Mouse (Mus musculus): ENCODE results near the gene Pcgf2. TPM values are rescaled to one million over a fixed set of nuclear protein-coding genes. Genes with fewer than 3 reads are reported as not detected.
"Not testable (repeated sequence)": the region's sequence is repeated elsewhere in the genome, so short reads cannot be mapped to it uniquely, and the experiment has no call there.

Gene Pcgf2
- total RNA-seq, 1 experiment from 2014 or later, result 1.5 TPM

DNA sequence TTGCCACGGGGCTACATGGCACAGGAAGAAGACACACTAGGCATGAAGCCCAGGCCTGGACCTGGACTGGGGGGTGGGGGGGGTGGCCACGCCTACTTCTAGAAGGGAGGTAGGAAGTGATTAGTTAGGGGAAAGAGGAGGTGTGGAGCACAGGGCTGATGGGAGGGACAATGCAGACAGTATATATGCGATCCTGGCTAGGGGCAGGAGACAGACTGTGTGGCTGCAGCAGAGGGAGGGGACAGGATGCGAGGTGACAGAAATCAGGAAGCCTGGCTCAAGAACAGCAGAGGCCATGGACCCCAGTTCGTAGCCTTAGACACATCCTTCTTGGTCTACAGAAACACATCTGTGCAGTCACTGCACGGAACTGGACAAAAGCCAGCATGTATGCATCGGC lies 23.4 kb upstream of the Pcgf2 start:
- peak; percentile 42 to 44; a peak in 3 of 4 replicates for ATAC-seq (replicated peaks in 1 of 2; ENCODE audit: insufficient read depth in 1 of 2, low FRiP score in 2 of 2, low TSS enrichment in 1 of 2, low read depth in 1 of 2, poor library complexity in 2 of 2, severe bottlenecking in 2 of 2)

GRCm38 (mm10) chr11:97721338-97721737 lies 21.0 kb upstream of the Pcgf2 start:
- no peak for ATAC-seq (replicated peaks in 1 of 2; ENCODE audit: insufficient read depth in 1 of 2, low FRiP score in 2 of 2, low TSS enrichment in 1 of 2, low read depth in 1 of 2, poor library complexity in 2 of 2, severe bottlenecking in 2 of 2)

GRCm38 (mm10) chr11:97719041-97719440 lies 18.7 kb upstream of the Pcgf2 start:
- no peak for ATAC-seq (replicated peaks in 1 of 2; ENCODE audit: insufficient read depth in 1 of 2, low FRiP score in 2 of 2, low TSS enrichment in 1 of 2, low read depth in 1 of 2, poor library complexity in 2 of 2, severe bottlenecking in 2 of 2)

GRCm38 (mm10) chr11:97718281-97718860 lies 18.1 kb upstream of the Pcgf2 start:
- ATAC-seq (replicated peaks in 1 of 2; ENCODE audit: insufficient read depth in 1 of 2, low FRiP score in 2 of 2, low TSS enrichment in 1 of 2, low read depth in 1 of 2, poor library complexity in 2 of 2, severe bottlenecking in 2 of 2), result peak; percentile 50 to 67

DNA sequence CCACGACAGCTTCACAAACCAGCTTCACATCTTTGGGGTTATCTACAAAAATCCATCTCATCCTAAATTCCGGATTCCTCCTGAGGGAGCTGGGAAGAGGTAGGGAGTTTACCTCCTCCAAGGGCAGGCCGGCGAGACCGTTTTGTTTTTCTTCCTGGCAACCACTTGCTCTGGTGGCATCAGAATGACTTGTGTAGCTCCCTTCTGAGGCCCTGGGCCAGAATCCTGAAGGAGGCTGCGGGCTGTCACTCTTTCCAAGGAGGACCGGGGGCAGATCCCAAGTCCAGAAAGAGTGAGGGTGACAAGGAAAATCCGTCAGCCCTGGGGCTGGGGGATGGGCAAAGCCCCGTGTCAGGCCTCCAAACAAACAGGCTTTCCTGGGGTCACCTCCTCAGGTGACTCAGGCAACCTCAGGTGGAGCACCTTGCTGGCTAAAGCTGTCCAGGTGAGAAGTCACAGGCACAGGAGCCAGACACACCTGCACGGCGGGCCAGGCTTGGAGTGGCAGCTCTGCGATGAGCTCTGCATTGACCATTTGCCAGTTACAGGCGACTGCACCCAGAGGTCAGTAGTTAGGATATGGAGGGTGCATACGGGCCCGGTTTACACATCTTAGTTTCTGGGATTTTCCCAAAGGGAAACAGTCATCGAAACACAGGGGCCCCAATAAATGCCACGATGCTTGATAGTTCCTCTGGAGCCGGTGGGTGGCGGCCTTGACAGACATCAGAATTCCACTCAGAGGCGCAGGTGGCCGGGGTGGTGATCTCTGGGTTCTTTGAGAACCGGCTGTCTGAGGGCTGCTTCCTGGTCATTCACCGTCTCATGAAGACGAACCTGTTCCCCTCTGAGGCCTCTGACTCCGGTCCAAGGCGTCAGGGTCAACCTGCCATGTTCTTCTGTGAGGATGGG lies 17.3 kb upstream of the Pcgf2 start:
- no peak for ATAC-seq (replicated peaks in 1 of 2; ENCODE audit: insufficient read depth in 1 of 2, low FRiP score in 2 of 2, low TSS enrichment in 1 of 2, low read depth in 1 of 2, poor library complexity in 2 of 2, severe bottlenecking in 2 of 2)

GRCm38 (mm10) chr11:97716021-97716420 lies 15.7 kb upstream of the Pcgf2 start:
- ATAC-seq (replicated peaks in 1 of 2; ENCODE audit: insufficient read depth in 1 of 2, low FRiP score in 2 of 2, low TSS enrichment in 1 of 2, low read depth in 1 of 2, poor library complexity in 2 of 2, severe bottlenecking in 2 of 2), result no peak

DNA sequence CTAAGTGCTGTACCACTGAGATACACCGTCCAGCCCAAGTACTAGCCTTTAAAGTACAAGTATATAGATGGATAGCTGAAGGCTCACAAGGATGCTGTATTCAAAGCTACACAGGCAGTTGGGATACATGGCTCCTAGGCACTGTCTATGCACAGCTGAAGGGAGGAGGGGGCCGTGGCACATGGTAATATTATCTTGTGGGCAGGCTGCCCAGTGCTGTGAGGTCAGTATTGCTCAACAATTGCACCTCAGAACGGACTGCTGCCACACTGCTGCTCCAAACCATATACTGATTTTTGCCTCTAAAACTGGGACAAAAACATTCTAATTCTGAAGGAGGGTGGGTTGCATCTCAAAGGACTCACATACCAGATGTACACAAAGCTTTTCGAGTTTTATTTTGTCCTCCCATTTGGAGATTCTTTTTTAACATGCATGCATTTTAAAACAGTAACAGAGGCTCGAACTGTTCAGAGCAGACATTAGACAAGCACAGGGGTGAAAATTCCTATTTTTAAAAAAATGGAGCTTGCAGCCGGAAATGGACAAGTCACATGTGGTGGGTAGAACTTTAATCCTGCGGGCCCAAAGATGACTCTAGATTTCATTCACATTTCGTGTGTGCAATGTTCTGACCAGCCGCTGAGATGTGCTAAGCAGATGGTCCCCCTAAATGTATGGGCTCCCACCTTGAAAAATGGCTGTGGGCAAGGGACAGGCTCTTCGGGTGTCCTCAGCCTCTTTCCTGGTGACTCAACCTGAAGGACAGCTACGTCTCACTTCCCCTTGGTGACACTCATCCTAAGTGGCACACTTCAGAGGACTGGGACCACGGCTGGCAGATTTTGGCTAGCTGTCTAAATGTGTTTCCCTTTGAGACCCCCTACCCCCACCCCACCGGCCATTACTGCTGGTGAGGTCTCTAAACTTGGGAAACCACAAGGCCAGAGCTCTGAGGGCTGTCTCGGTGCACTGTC lies 14.8 kb upstream of the Pcgf2 start:
- ATAC-seq (replicated peaks in 1 of 2; ENCODE audit: insufficient read depth in 1 of 2, low FRiP score in 2 of 2, low TSS enrichment in 1 of 2, low read depth in 1 of 2, poor library complexity in 2 of 2, severe bottlenecking in 2 of 2), result no peak

DNA sequence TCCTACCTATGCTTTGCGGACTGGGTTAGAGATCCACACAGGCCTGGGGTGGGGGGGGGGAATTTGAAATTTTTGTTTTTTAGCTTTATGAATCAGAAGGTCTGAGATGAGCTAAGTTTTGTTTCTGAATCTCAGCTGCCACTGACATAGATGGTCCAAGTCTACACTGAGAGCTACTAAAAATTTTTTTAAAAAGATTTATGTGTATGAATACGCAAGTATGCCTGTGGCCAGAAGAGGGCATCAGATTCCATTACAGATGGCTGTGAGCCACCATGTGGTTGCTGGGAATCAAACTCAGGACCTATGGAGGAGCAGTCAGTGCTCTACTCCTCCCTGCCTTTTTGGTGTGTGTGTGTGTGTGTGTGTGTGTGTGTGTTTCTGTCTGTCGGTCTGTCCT lies 14.1 kb upstream of the Pcgf2 start:
- no peak for ATAC-seq (replicated peaks in 1 of 2; ENCODE audit: insufficient read depth in 1 of 2, low FRiP score in 2 of 2, low TSS enrichment in 1 of 2, low read depth in 1 of 2, poor library complexity in 2 of 2, severe bottlenecking in 2 of 2)

- no peak for ATAC-seq (replicated peaks in 1 of 2; ENCODE audit: insufficient read depth in 1 of 2, low FRiP score in 2 of 2, low TSS enrichment in 1 of 2, low read depth in 1 of 2, poor library complexity in 2 of 2, severe bottlenecking in 2 of 2)
Measured at GRCm38 (mm10) chr11:97713896-97714295, 13.6 kb upstream of the Pcgf2 start.

GRCm38 (mm10) chr11:97712286-97712685 lies 12.0 kb upstream of the Pcgf2 start:
- ATAC-seq (replicated peaks in 1 of 2; ENCODE audit: insufficient read depth in 1 of 2, low FRiP score in 2 of 2, low TSS enrichment in 1 of 2, low read depth in 1 of 2, poor library complexity in 2 of 2, severe bottlenecking in 2 of 2), result no peak

GRCm38 (mm10) chr11:97711200-97711900 lies 11.1 kb upstream of the Pcgf2 start:
- ATAC-seq (replicated peaks in 1 of 2; ENCODE audit: insufficient read depth in 1 of 2, low FRiP score in 2 of 2, low TSS enrichment in 1 of 2, low read depth in 1 of 2, poor library complexity in 2 of 2, severe bottlenecking in 2 of 2), result peak; percentile 63 to 83; a peak in 3 of 4 replicates

- ATAC-seq (replicated peaks in 1 of 2; ENCODE audit: insufficient read depth in 1 of 2, low FRiP score in 2 of 2, low TSS enrichment in 1 of 2, low read depth in 1 of 2, poor library complexity in 2 of 2, severe bottlenecking in 2 of 2), result not testable (repeated sequence)
Measured at GRCm38 (mm10) chr11:97710067-97710466, 9.8 kb upstream of the Pcgf2 start.

DNA sequence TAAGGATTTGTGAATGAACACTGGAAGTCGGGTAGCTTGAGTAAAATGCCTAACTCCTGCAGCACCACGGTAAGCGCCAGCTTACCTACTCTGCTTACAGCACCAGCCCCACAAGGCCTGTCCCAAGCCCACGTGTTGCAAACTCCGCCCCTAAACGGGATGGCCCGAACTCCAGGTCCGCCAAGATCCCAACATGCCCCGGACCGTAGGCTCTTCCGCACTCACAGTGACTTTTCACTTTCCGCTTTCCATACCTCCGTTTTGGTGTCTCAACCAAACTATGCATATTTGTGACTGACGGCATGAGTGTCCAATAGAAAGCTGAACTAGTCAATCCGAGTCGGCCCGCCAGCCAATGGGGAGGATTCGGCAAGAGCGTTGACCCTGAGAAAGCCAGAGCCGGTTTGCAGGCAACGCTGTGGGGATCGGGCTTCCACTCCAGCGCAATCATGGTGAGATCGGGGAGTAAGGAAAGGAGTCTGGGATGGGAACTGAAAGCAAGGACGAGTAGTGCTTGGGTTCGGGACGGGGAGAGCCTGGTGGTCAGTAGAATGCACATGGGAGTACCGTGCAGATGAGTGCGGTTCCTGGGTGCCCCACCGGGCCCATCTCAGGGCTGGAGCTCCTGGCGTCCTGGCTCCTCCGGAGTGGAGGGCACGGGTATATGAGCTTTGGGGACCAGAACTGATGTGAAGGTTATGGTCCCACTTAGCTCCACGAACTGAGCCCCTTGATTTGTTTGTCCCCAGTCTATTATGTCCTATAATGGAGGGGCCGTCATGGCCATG lies 2.9 kb upstream of the Pcgf2 start, which contains the start of gene Psmb3:
Psmb3 (plus strand) TSS at position 361 of the 788 bp plus-strand sequence.
- peak; percentile 88 to 90 for ATAC-seq (replicated peaks in 1 of 2; ENCODE audit: insufficient read depth in 1 of 2, low FRiP score in 2 of 2, low TSS enrichment in 1 of 2, low read depth in 1 of 2, poor library complexity in 2 of 2, severe bottlenecking in 2 of 2)

- ATAC-seq (replicated peaks in 1 of 2; ENCODE audit: insufficient read depth in 1 of 2, low FRiP score in 2 of 2, low TSS enrichment in 1 of 2, low read depth in 1 of 2, poor library complexity in 2 of 2, severe bottlenecking in 2 of 2), result peak; percentile 25 to 38; a peak in 2 of 4 replicates
Measured at GRCm38 (mm10) chr11:97702393-97702745, 2.1 kb upstream of the Pcgf2 start.

DNA sequence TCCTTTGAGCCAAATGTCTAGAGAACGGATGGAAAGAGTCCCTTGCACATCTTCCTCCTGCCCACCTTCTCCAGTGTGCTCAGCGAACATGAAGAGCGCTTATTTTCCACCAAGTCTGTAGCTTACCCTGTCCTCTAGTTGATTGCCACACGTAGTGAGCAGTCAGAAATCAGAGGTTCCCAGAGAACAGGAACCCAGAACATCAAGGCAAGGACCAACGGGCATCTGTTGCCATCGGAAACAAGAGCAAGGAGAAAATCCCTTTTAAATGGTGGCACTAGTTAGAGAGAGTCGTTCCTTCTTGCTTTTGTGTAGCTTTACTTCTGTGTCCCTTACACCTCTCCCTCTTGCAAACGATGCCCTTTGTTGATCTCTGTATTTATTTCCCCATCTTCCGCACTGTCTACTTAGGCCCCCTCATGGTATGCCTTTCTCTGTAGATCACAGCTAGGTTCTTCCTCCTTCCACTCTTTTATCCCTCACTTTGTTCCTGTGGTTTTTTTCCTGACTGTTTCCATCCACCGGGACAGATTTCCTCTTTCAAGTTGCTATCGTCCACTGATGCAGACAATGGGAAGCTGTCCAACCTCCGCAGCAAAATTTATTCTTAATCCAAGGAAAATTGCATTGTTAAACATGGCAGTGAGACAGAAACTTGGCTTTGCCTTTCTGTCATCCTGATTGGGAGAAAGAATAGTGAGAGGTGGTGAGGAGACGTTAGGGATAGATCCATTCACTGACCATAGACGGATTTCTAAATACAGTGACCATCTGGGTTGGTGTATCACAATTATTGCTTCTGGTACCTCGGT lies 1.5 kb upstream of the Pcgf2 start:
- no peak for ATAC-seq (replicated peaks in 1 of 2; ENCODE audit: insufficient read depth in 1 of 2, low FRiP score in 2 of 2, low TSS enrichment in 1 of 2, low read depth in 1 of 2, poor library complexity in 2 of 2, severe bottlenecking in 2 of 2)

All from hematopoietic stem cell, adult 5-6 weeks (primary cell).